Mouse (Mus musculus): Measurements from ENCODE around the gene Grin2d. TPM values are rescaled to one million over a fixed set of nuclear protein-coding genes. Genes with fewer than 3 reads are reported as not detected.

Grin2d gene
- polyA plus RNA-seq, 1 experiment = 10.4 TPM

- Histone ChIP-seq H3K27ac (ENCODE audit: insufficient read depth, low read depth, low read length) (no peak overlapping the region), H3K27me3 (ENCODE audit: control insufficient read depth, insufficient read depth, low read length) (no peaks in the 10 kb centered on the region; the same call in 1 of the 2 replicates), H3K36me3 (ENCODE audit: control insufficient read depth, insufficient read depth, low read length) (no peaks in the 10 kb centered on the region), H3K4me3 (ENCODE audit: low read depth, low read length) (no peak overlapping the region), H3K4me1 (ENCODE audit: control insufficient read depth, insufficient read depth, insufficient read length, low read length) (0 out of 2 replicates have a peak, but pooled peaks cover 2% of the 10 kb centered on the region)
- WGBS = 80% methylated on average over 12 of the region's 12 CpGs
- no peak for TF ChIP-seq CTCF (IDR thresholded peaks at IDR 0.05; ENCODE audit: extremely low read depth, insufficient read length, insufficient replicate concordance, low read depth, low read length)
- no peak for TF ChIP-seq POLR2A (IDR thresholded peaks at IDR 0.05; ENCODE audit: low read depth, low read length)
These were observed 25.1 kb downstream of the Grin2d start for GRCm38 (mm10) chr7:45853089-45853488.

- H3K27me3 ChIP-seq (ENCODE audit: control insufficient read depth, insufficient read depth, low read length) = no peaks in the 10 kb centered on the region
- TF ChIP-seq CTCF (IDR thresholded peaks at IDR 0.05; ENCODE audit: extremely low read depth, insufficient read length, insufficient replicate concordance, low read depth, low read length) (no peak), POLR2A (IDR thresholded peaks at IDR 0.05; ENCODE audit: low read depth, low read length) (no peak)
- no peak overlapping the region for H3K27ac ChIP-seq (ENCODE audit: insufficient read depth, low read depth, low read length)
- H3K4me3 ChIP-seq (ENCODE audit: low read depth, low read length) = no peak overlapping the region
- H3K36me3 ChIP-seq (ENCODE audit: control insufficient read depth, insufficient read depth, low read length) = no peaks in the 10 kb centered on the region
- 64% methylated on average over 3 of the region's 3 CpGs for WGBS
- H3K4me1 ChIP-seq (ENCODE audit: control insufficient read depth, insufficient read depth, insufficient read length, low read length) = no peaks in the 10 kb centered on the region
These were observed 27.5 kb downstream of the Grin2d start for GRCm38 (mm10) chr7:45850661-45851060.

GRCm38 (mm10) chr7:45848447-45849027, 29.6 kb downstream of the Grin2d start:
- no peaks in the 10 kb centered on the region for H3K36me3 ChIP-seq (ENCODE audit: control insufficient read depth, insufficient read depth, low read length)
- H3K4me3 ChIP-seq (ENCODE audit: low read depth, low read length) = no peak overlapping the region
- no peaks in the 10 kb centered on the region for H3K27me3 ChIP-seq (ENCODE audit: control insufficient read depth, insufficient read depth, low read length)
- TF ChIP-seq POLR2A (IDR thresholded peaks at IDR 0.05; ENCODE audit: low read depth, low read length) (no peak), CTCF (IDR thresholded peaks at IDR 0.05; ENCODE audit: extremely low read depth, insufficient read length, insufficient replicate concordance, low read depth, low read length) (no peak)
- 38% methylated on average over 6 of the region's 6 CpGs for WGBS
- H3K4me1 ChIP-seq (ENCODE audit: control insufficient read depth, insufficient read depth, insufficient read length, low read length) = no peaks in the 10 kb centered on the region; the same call in 1 of the 2 replicates
- H3K27ac ChIP-seq (ENCODE audit: insufficient read depth, low read depth, low read length) = no peak overlapping the region

- Histone ChIP-seq H3K36me3 (ENCODE audit: control insufficient read depth, insufficient read depth, low read length) (no peaks in the 10 kb centered on the region), H3K4me3 (ENCODE audit: low read depth, low read length) (no peak overlapping the region), H3K4me1 (ENCODE audit: control insufficient read depth, insufficient read depth, insufficient read length, low read length) (no peaks in the 10 kb centered on the region; the same call in 1 of the 2 replicates), H3K27ac (ENCODE audit: insufficient read depth, low read depth, low read length) (no peak overlapping the region), H3K27me3 (ENCODE audit: control insufficient read depth, insufficient read depth, low read length) (no peaks in the 10 kb centered on the region)
- WGBS = 89% methylated on average over 10 of the region's 10 CpGs
- TF ChIP-seq POLR2A (IDR thresholded peaks at IDR 0.05; ENCODE audit: low read depth, low read length) (no peak), CTCF (IDR thresholded peaks at IDR 0.05; ENCODE audit: extremely low read depth, insufficient read length, insufficient replicate concordance, low read depth, low read length) (no peak)
These were observed 35.0 kb downstream of the Grin2d start for GRCm38 (mm10) chr7:45842950-45843744.

- Histone ChIP-seq H3K36me3 (ENCODE audit: control insufficient read depth, insufficient read depth, low read length) (no peaks in the 10 kb centered on the region), H3K4me1 (ENCODE audit: control insufficient read depth, insufficient read depth, insufficient read length, low read length) (peaks cover 11% of the 10 kb centered on the region), H3K27ac (ENCODE audit: insufficient read depth, low read depth, low read length) (no peak overlapping the region), H3K27me3 (ENCODE audit: control insufficient read depth, insufficient read depth, low read length) (peaks cover 36% of the 10 kb centered on the region), H3K4me3 (ENCODE audit: low read depth, low read length) (peak overlapping the region; percentile 42)
- WGBS = 11% methylated on average over 28 of the region's 31 CpGs
- TF ChIP-seq CTCF (IDR thresholded peaks at IDR 0.05; ENCODE audit: extremely low read depth, insufficient read length, insufficient replicate concordance, low read depth, low read length) (no peak), POLR2A (IDR thresholded peaks at IDR 0.05; ENCODE audit: low read depth, low read length) (no peak)
These were observed 44.3 kb downstream of the Grin2d start for GRCm38 (mm10) chr7:45833924-45834323.

GRCm38 (mm10) chr7:45833148-45833790, 44.9 kb downstream of the Grin2d start:
- peak overlapping the region; percentile 42 for H3K4me3 ChIP-seq (ENCODE audit: low read depth, low read length)
- H3K27me3 ChIP-seq (ENCODE audit: control insufficient read depth, insufficient read depth, low read length) = peaks cover 36% of the 10 kb centered on the region
- TF ChIP-seq POLR2A (IDR thresholded peaks at IDR 0.05; ENCODE audit: low read depth, low read length) (no peak), CTCF (IDR thresholded peaks at IDR 0.05; ENCODE audit: extremely low read depth, insufficient read length, insufficient replicate concordance, low read depth, low read length) (no peak)
- H3K27ac ChIP-seq (ENCODE audit: insufficient read depth, low read depth, low read length) = no peak overlapping the region
- H3K36me3 ChIP-seq (ENCODE audit: control insufficient read depth, insufficient read depth, low read length) = no peaks in the 10 kb centered on the region
- WGBS = under 1% methylated on average over 79 of the region's 86 CpGs
- H3K4me1 ChIP-seq (ENCODE audit: control insufficient read depth, insufficient read depth, insufficient read length, low read length) = peaks cover 11% of the 10 kb centered on the region

GRCm38 (mm10) chr7:45832428-45832827, 45.8 kb downstream of the Grin2d start:
- H3K4me1 ChIP-seq (ENCODE audit: control insufficient read depth, insufficient read depth, insufficient read length, low read length) = peaks cover 11% of the 10 kb centered on the region
- no peak for TF ChIP-seq CTCF (IDR thresholded peaks at IDR 0.05; ENCODE audit: extremely low read depth, insufficient read length, insufficient replicate concordance, low read depth, low read length)
- no peak for TF ChIP-seq POLR2A (IDR thresholded peaks at IDR 0.05; ENCODE audit: low read depth, low read length)
- H3K4me3 ChIP-seq (ENCODE audit: low read depth, low read length) = no peak overlapping the region
- 14% methylated on average over 30 of the region's 30 CpGs for WGBS
- peaks cover 36% of the 10 kb centered on the region for H3K27me3 ChIP-seq (ENCODE audit: control insufficient read depth, insufficient read depth, low read length)
- no peak overlapping the region for H3K27ac ChIP-seq (ENCODE audit: insufficient read depth, low read depth, low read length)
- H3K36me3 ChIP-seq (ENCODE audit: control insufficient read depth, insufficient read depth, low read length) = 0 out of 2 replicates have a peak, but pooled peaks cover under 1% of the 10 kb centered on the region
